Mouse (Mus musculus): ENCODE measurements around the gene Prdm16.

Gene Prdm16

GRCm38 (mm10) chr4:154636721-154637311 lies at the start of gene Prdm16:
TSS of gene Prdm16 (minus strand) at chr4:154636873.
- no peak for TF ChIP-seq GATA4 (IDR thresholded peaks at IDR 0.05; ENCODE audit: insufficient replicate concordance, low read length)

- TF ChIP-seq GATA4 (IDR thresholded peaks at IDR 0.05; ENCODE audit: insufficient replicate concordance, low read length), result no peak
Measured at GRCm38 (mm10) chr4:154683068-154683752, 46.5 kb upstream of the Prdm16 start.

GRCm38 (mm10) chr4:154682311-154682710 lies 45.6 kb upstream of the Prdm16 start:
- TF ChIP-seq GATA4 (IDR thresholded peaks at IDR 0.05; ENCODE audit: insufficient replicate concordance, low read length), result no peak

- no peak for TF ChIP-seq GATA4 (IDR thresholded peaks at IDR 0.05; ENCODE audit: insufficient replicate concordance, low read length)
Measured at GRCm38 (mm10) chr4:154675441-154676000, 38.8 kb upstream of the Prdm16 start.

- TF ChIP-seq GATA4 (IDR thresholded peaks at IDR 0.05; ENCODE audit: insufficient replicate concordance, low read length), result no peak
Measured at GRCm38 (mm10) chr4:154674966-154675365, 38.3 kb upstream of the Prdm16 start.

- TF ChIP-seq GATA4 (IDR thresholded peaks at IDR 0.05; ENCODE audit: insufficient replicate concordance, low read length), result no peak
Measured at GRCm38 (mm10) chr4:154674541-154674940, 37.9 kb upstream of the Prdm16 start.

- TF ChIP-seq GATA4 (IDR thresholded peaks at IDR 0.05; ENCODE audit: insufficient replicate concordance, low read length), result no peak
Measured at GRCm38 (mm10) chr4:154673986-154674385, 37.3 kb upstream of the Prdm16 start.

- no peak for TF ChIP-seq GATA4 (IDR thresholded peaks at IDR 0.05; ENCODE audit: insufficient replicate concordance, low read length)
Measured at GRCm38 (mm10) chr4:154672027-154672426, 35.4 kb upstream of the Prdm16 start.

- TF ChIP-seq GATA4 (IDR thresholded peaks at IDR 0.05; ENCODE audit: insufficient replicate concordance, low read length), result no peak
Measured at GRCm38 (mm10) chr4:154671232-154671912, 34.7 kb upstream of the Prdm16 start.

GRCm38 (mm10) chr4:154667767-154668166 lies 31.1 kb upstream of the Prdm16 start, which contains the start of gene Actrt2:
TSS of gene Actrt2 (minus strand) at chr4:154667867.
- TF ChIP-seq GATA4 (IDR thresholded peaks at IDR 0.05; ENCODE audit: insufficient replicate concordance, low read length), result no peak

GRCm38 (mm10) chr4:154662681-154663215 lies 26.1 kb upstream of the Prdm16 start:
- TF ChIP-seq GATA4 (IDR thresholded peaks at IDR 0.05; ENCODE audit: insufficient replicate concordance, low read length), result no peak

GRCm38 (mm10) chr4:154661256-154661655 lies 24.6 kb upstream of the Prdm16 start:
- no peak for TF ChIP-seq GATA4 (IDR thresholded peaks at IDR 0.05; ENCODE audit: insufficient replicate concordance, low read length)

GRCm38 (mm10) chr4:154660025-154660424 lies 23.4 kb upstream of the Prdm16 start:
- no peak for TF ChIP-seq GATA4 (IDR thresholded peaks at IDR 0.05; ENCODE audit: insufficient replicate concordance, low read length)

GRCm38 (mm10) chr4:154655134-154655910 lies 18.6 kb upstream of the Prdm16 start:
- no peak for TF ChIP-seq GATA4 (IDR thresholded peaks at IDR 0.05; ENCODE audit: insufficient replicate concordance, low read length)

- TF ChIP-seq GATA4 (IDR thresholded peaks at IDR 0.05; ENCODE audit: insufficient replicate concordance, low read length), result no peak
Measured at GRCm38 (mm10) chr4:154652494-154652893, 15.8 kb upstream of the Prdm16 start.

Measured in liver, adult (tissue).